Mouse (Mus musculus): Measurements from ENCODE around the gene H2afx. TPM values are rescaled to one million over a fixed set of nuclear protein-coding genes. Genes with fewer than 3 reads are reported as not detected.
"Not testable (repeated sequence)": the region's sequence is repeated elsewhere in the genome, so short reads cannot be mapped to it uniquely, and the experiment has no call there.

H2afx gene
- polyA plus RNA-seq, 1 experiment: 201 TPM

GRCm38 (mm10) chr9:44314910-44315309 lies 19.6 kb upstream of the H2afx start:
- no peak overlapping the region for H3K4me3 ChIP-seq (replicated peaks; ENCODE audit: control insufficient read depth, low read depth, low read length)
- peaks cover 3% of the 10 kb centered on the region for H3K4me1 ChIP-seq (ENCODE audit: control insufficient read depth, insufficient read depth, low read length)
- WGBS: 97% methylated on average over 18 of the region's 18 CpGs
- TF ChIP-seq POLR2A (IDR thresholded peaks at IDR 0.05; ENCODE audit: borderline replicate concordance, control insufficient read depth, low read depth, low read length): 0 out of 2 replicates have a peak, but pooled peaks have one; percentile 11
- TF ChIP-seq CTCF (IDR thresholded peaks at IDR 0.05; ENCODE audit: control insufficient read depth, insufficient read depth, low read length): no peak
- no peak overlapping the region for H3K27ac ChIP-seq (ENCODE audit: control insufficient read depth, insufficient read depth, low read depth, low read length, poor library complexity)

GRCm38 (mm10) chr9:44317452-44317851 lies 17.0 kb upstream of the H2afx start:
- Histone ChIP-seq H3K4me1 (ENCODE audit: control insufficient read depth, insufficient read depth, low read length) (peaks cover 5% of the 10 kb centered on the region), H3K27ac (ENCODE audit: control insufficient read depth, insufficient read depth, low read depth, low read length, poor library complexity) (no peak overlapping the region), H3K4me3 (replicated peaks; ENCODE audit: control insufficient read depth, low read depth, low read length) (no peak overlapping the region)
- 85% methylated on average over 4 of the region's 4 CpGs for whole genome bisulfite sequencing
- no peak for TF ChIP-seq POLR2A (IDR thresholded peaks at IDR 0.05; ENCODE audit: borderline replicate concordance, control insufficient read depth, low read depth, low read length)
- no peak for TF ChIP-seq CTCF (IDR thresholded peaks at IDR 0.05; ENCODE audit: control insufficient read depth, insufficient read depth, low read length)

GRCm38 (mm10) chr9:44318076-44318825 lies 16.2 kb upstream of the H2afx start:
- TF ChIP-seq POLR2A (IDR thresholded peaks at IDR 0.05; ENCODE audit: borderline replicate concordance, control insufficient read depth, low read depth, low read length): no peak
- no peak for TF ChIP-seq CTCF (IDR thresholded peaks at IDR 0.05; ENCODE audit: control insufficient read depth, insufficient read depth, low read length)
- Histone ChIP-seq H3K4me1 (ENCODE audit: control insufficient read depth, insufficient read depth, low read length) (peaks cover 5% of the 10 kb centered on the region), H3K4me3 (replicated peaks; ENCODE audit: control insufficient read depth, low read depth, low read length) (peak overlapping the region; percentile 43), H3K27ac (ENCODE audit: control insufficient read depth, insufficient read depth, low read depth, low read length, poor library complexity) (no peak overlapping the region)
- WGBS: 67% methylated on average over 5 of the region's 5 CpGs

- no peak for TF ChIP-seq POLR2A (IDR thresholded peaks at IDR 0.05; ENCODE audit: borderline replicate concordance, control insufficient read depth, low read depth, low read length)
- TF ChIP-seq CTCF (IDR thresholded peaks at IDR 0.05; ENCODE audit: control insufficient read depth, insufficient read depth, low read length): no peak
- Histone ChIP-seq H3K4me3 (replicated peaks; ENCODE audit: control insufficient read depth, low read depth, low read length) (peak overlapping the region; percentile 95), H3K27ac (ENCODE audit: control insufficient read depth, insufficient read depth, low read depth, low read length, poor library complexity) (no peak overlapping the region), H3K4me1 (ENCODE audit: control insufficient read depth, insufficient read depth, low read length) (peaks cover 5% of the 10 kb centered on the region)
- 25% methylated on average over 3 of the region's 3 CpGs for WGBS
Observed at GRCm38 (mm10) chr9:44318826-44319095, 15.7 kb upstream of the H2afx start.

- Histone ChIP-seq H3K4me3 (replicated peaks; ENCODE audit: control insufficient read depth, low read depth, low read length) (peak overlapping the region; percentile 95), H3K4me1 (ENCODE audit: control insufficient read depth, insufficient read depth, low read length) (peaks cover 5% of the 10 kb centered on the region), H3K27ac (ENCODE audit: control insufficient read depth, insufficient read depth, low read depth, low read length, poor library complexity) (peak overlapping the region; percentile 87)
- TF ChIP-seq POLR2A (IDR thresholded peaks at IDR 0.05; ENCODE audit: borderline replicate concordance, control insufficient read depth, low read depth, low read length) (peak; percentile 29; the same call in 1 of the 2 replicates), CTCF (IDR thresholded peaks at IDR 0.05; ENCODE audit: control insufficient read depth, insufficient read depth, low read length) (no peak)
- 3% methylated on average over 37 of the region's 37 CpGs for WGBS
Observed at GRCm38 (mm10) chr9:44319105-44319886, 15.2 kb upstream of the H2afx start.

- Histone ChIP-seq H3K27ac (ENCODE audit: control insufficient read depth, insufficient read depth, low read depth, low read length, poor library complexity) (peak within 1 kb of the TSS; percentile 87), H3K4me3 (replicated peaks; ENCODE audit: control insufficient read depth, low read depth, low read length) (peak within 1 kb of the TSS; percentile 95), H3K4me1 (ENCODE audit: control insufficient read depth, insufficient read depth, low read length) (peaks cover 6% of the 10 kb centered on the region)
- WGBS: under 1% methylated on average over 67 of the region's 67 CpGs
- TF ChIP-seq POLR2A (IDR thresholded peaks at IDR 0.05; ENCODE audit: borderline replicate concordance, control insufficient read depth, low read depth, low read length) (peak; percentile 63; the same call in 1 of the 2 replicates), CTCF (IDR thresholded peaks at IDR 0.05; ENCODE audit: control insufficient read depth, insufficient read depth, low read length) (no peak)
Observed at GRCm38 (mm10) chr9:44319887-44320798, 14.4 kb upstream of the H2afx start, which contains the start of gene C2cd2l. Gene C2cd2l, minus strand, starts transcription at chr9:44320285.

GRCm38 (mm10) chr9:44320799-44321133 lies 13.7 kb upstream of the H2afx start:
- H3K4me1 ChIP-seq (ENCODE audit: control insufficient read depth, insufficient read depth, low read length): peaks cover 6% of the 10 kb centered on the region
- no peak overlapping the region for H3K27ac ChIP-seq (ENCODE audit: control insufficient read depth, insufficient read depth, low read depth, low read length, poor library complexity)
- H3K4me3 ChIP-seq (replicated peaks; ENCODE audit: control insufficient read depth, low read depth, low read length): peak overlapping the region; percentile 26
- TF ChIP-seq POLR2A (IDR thresholded peaks at IDR 0.05; ENCODE audit: borderline replicate concordance, control insufficient read depth, low read depth, low read length): no peak
- no peak for TF ChIP-seq CTCF (IDR thresholded peaks at IDR 0.05; ENCODE audit: control insufficient read depth, insufficient read depth, low read length)
- WGBS: 26% methylated on average over 6 of the region's 6 CpGs

- not testable (repeated sequence) for H3K27ac ChIP-seq (ENCODE audit: control insufficient read depth, insufficient read depth, low read depth, low read length, poor library complexity); H3K4me1 ChIP-seq (ENCODE audit: control insufficient read depth, insufficient read depth, low read length); H3K4me3 ChIP-seq (replicated peaks; ENCODE audit: control insufficient read depth, low read depth, low read length)
- WGBS: 58% methylated on average over 4 of the region's 4 CpGs
Observed at GRCm38 (mm10) chr9:44323656-44324055, 10.8 kb upstream of the H2afx start.
